In genomic region chr4:43260096-43260495, GRCm38 (mm10) we compare ENCODE assay signal across 13 mouse cellular contexts. TPM values are rescaled to one million over a fixed set of nuclear protein-coding genes. Genes with fewer than 3 reads are reported as not detected.
DNase-seq lines count a peak whose midpoint lies in the region; ATAC-seq and TF ChIP-seq lines count a peak whose summit lies in the region.
"Had no signal": no experiment of that assay in that cellular context is flagged by ENCODE, and none has a peak within 500 bp of the region (broad histone marks: within the 10 kb centered on the region; RNA-seq: fewer than 3 reads in every experiment).

No protein-coding gene starts in this region.

- no peak for ATAC-seq in midbrain, embryonic 15.5 days (replicated peaks)
- ATAC-seq: activated CD4-positive, CD25-positive, alpha-beta regulatory T cell, adult 4 months had no signal

- 59% methylated on average over 5 of the region's 5 CpGs for WGBS in lung, adult 2 months
- 76% methylated on average over 5 of the region's 5 CpGs for WGBS in embryonic facial prominence, embryonic 10.5 days
- WGBS in midbrain, embryonic 15.5 days, result 77% methylated on average over 5 of the region's 5 CpGs

- H3K27ac ChIP-seq in embryonic facial prominence, embryonic 10.5 days (replicated peaks), result no peak overlapping the region
- no peak overlapping the region for H3K27ac ChIP-seq in midbrain, embryonic 15.5 days
- H3K27ac ChIP-seq: heart, adult 2 months; liver, embryonic 15.5 days; midbrain, embryonic 12.5 days had no signal

- no peaks in the 10 kb centered on the region for H3K9me3 ChIP-seq in embryonic facial prominence, embryonic 10.5 days
- H3K9me3 ChIP-seq in midbrain, embryonic 15.5 days, result no peaks in the 10 kb centered on the region
- H3K9me3 ChIP-seq: liver, embryonic 15.5 days; midbrain, embryonic 12.5 days had no signal

- H3K36me3 ChIP-seq in embryonic facial prominence, embryonic 10.5 days (replicated peaks), result no peaks in the 10 kb centered on the region; the same call in 1 of the 2 replicates
- H3K36me3 ChIP-seq in midbrain, embryonic 15.5 days (replicated peaks), result peaks cover 24% of the 10 kb centered on the region
- H3K36me3 ChIP-seq: liver, embryonic 15.5 days had no signal

- TF ChIP-seq CTCF in lung, adult 2 months (IDR thresholded peaks at IDR 0.05; ENCODE audit: insufficient read depth, low read length), result no peak

- TF ChIP-seq POLR2A in lung, adult 2 months (IDR thresholded peaks at IDR 0.05; ENCODE audit: borderline replicate concordance, extremely low read depth, low read depth, low read length), result no peak

- H3K4me1 ChIP-seq in lung, adult 2 months (ENCODE audit: control insufficient read depth, insufficient read depth, low read length), result no peaks in the 10 kb centered on the region
- H3K4me1 ChIP-seq in embryonic facial prominence, embryonic 10.5 days, result peaks cover 23% of the 10 kb centered on the region
- H3K4me1 ChIP-seq in midbrain, embryonic 15.5 days, result no peaks in the 10 kb centered on the region
- H3K4me1 ChIP-seq: liver, embryonic 15.5 days; midbrain, embryonic 12.5 days had no signal

- no peak overlapping the region for H3K4me3 ChIP-seq in lung, adult 2 months (replicated peaks; ENCODE audit: extremely low read depth, low read depth, low read length)
- H3K4me3 ChIP-seq in embryonic facial prominence, embryonic 10.5 days, result no peak overlapping the region
- no peak overlapping the region for H3K4me3 ChIP-seq in midbrain, embryonic 15.5 days
- H3K4me3 ChIP-seq: heart, adult 2 months; liver, embryonic 15.5 days; midbrain, embryonic 12.5 days had no signal

- H3K4me2 ChIP-seq in midbrain, embryonic 15.5 days, result no peak overlapping the region
- H3K4me2 ChIP-seq: liver, embryonic 15.5 days; midbrain, embryonic 12.5 days had no signal

- peak; percentile 21 to 33 for DNase-seq in cerebellum, postnatal 10 days
- no peak for DNase-seq in cerebellum, adult 11 months
- peak; percentile 8 to 12 for DNase-seq in lung, adult 18-20 months
- DNase-seq in lung, adult 2 months, result no peak
- peak; percentile 11 for DNase-seq in embryonic facial prominence, embryonic 10.5 days (ENCODE audit: low spot score)
- peak; percentile 34 for DNase-seq in lung, postnatal 10 days
- DNase-seq in thymus, postnatal 10 days (ENCODE audit: low spot score in 2 of 2), result no peak
- DNase-seq: heart, adult 2 months; thymus, adult 18-20 months had no signal

- no peak overlapping the region for H3K9ac ChIP-seq in midbrain, embryonic 15.5 days
- H3K9ac ChIP-seq: liver, embryonic 15.5 days; midbrain, embryonic 12.5 days had no signal

- H3K27me3 ChIP-seq in embryonic facial prominence, embryonic 10.5 days (replicated peaks; ENCODE audit: low read depth, poor library complexity, severe bottlenecking), result no peaks in the 10 kb centered on the region
- H3K27me3 ChIP-seq in midbrain, embryonic 15.5 days (replicated peaks), result no peaks in the 10 kb centered on the region
- H3K27me3 ChIP-seq: liver, embryonic 15.5 days; midbrain, embryonic 12.5 days had no signal

RNA-seq across cellular contexts. Expression of gene Atp8b5, which starts 6.9 kb away (rescaled TPM):
- 0.08 and 0.25 TPM in 2 replicates for polyA plus RNA-seq in lung, adult 2 months (2012; rRNA removed)
- 0.16 and 0.36 TPM in 2 replicates for polyA plus RNA-seq in embryonic facial prominence, embryonic 10.5 days (2016; fragmentation: Nextera tagmentation; extraction: Ambion mirVana)
- polyA plus RNA-seq in midbrain, embryonic 15.5 days (2015; fragmentation: Nextera tagmentation; extraction: Ambion mirVana), result 0.46 and 0.89 TPM in 2 replicates

Comparison
In these comparisons a context has a peak if more than half of its experiments do, and no peak if none do; other contexts are left out.
1. DNase-seq: peak in cerebellum, postnatal 10 days (2 of 2), lung, adult 18-20 months (2 of 2), embryonic facial prominence, embryonic 10.5 days (single experiment) and lung, postnatal 10 days (single experiment); none in cerebellum, adult 11 months (single experiment), lung, adult 2 months (single experiment) and thymus, postnatal 10 days (0 of 2).